ENCODE assay signal across 8 mouse cellular contexts in the genomic region with DNA sequence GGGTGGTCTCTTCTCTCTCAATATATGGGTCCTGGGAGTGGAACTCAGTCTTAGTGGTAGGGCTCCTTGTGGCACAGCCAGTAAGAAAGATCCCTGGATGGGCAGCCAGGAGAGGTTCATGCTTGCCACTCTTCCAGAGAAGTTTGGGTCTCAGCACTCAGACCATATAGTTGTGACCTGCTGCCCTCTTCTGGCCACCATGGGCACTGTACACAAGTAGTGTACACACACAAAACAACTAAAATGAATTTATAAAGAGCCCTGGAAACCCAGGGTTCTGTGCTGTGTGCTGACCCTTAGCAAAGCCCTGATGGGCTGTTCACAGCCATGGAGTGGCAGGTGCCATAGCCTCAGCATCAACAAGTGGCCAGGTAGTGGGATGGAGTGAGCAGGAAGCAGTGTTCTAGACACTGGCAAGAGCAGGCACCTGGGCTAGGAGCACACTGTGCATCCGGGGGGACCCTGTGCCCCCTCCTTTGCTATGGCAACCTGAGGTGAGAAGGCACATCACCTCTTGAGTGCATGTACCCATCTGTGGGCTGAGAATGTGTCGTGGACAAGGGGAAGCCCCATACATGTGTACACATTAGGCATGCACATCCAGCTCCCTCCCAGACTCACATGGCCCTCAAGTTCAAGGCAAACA. TPM values are rescaled to one million over a fixed set of nuclear protein-coding genes. Genes with fewer than 3 reads are reported as not detected.
A peak's percentile ranks its signal among the peaks of the same experiment; 100 is the strongest.
DNase-seq lines count a peak whose midpoint lies in the region; ATAC-seq and TF ChIP-seq lines count a peak whose summit lies in the region.

No protein-coding gene starts in this region.

- no peak overlapping the region for H3K4me2 ChIP-seq in midbrain, embryonic 16.5 days (ENCODE audit: low read length)

- H3K9ac ChIP-seq in midbrain, embryonic 16.5 days (ENCODE audit: low read depth, low read length), result no peak overlapping the region

- TF ChIP-seq CTCF in bone marrow, adult 2 months (IDR thresholded peaks at IDR 0.05; ENCODE audit: control insufficient read depth, insufficient read depth, low read length), result peak; percentile 80

- H3K9me3 ChIP-seq in midbrain, embryonic 10.5 days (replicated peaks), result no peaks in the 10 kb centered on the region
- no peaks in the 10 kb centered on the region for H3K9me3 ChIP-seq in midbrain, embryonic 16.5 days (replicated peaks; ENCODE audit: control insufficient read depth, low read length, poor library complexity, severe bottlenecking)

- no peak overlapping the region for H3K27ac ChIP-seq in midbrain, embryonic 10.5 days (replicated peaks)
- H3K27ac ChIP-seq in midbrain, embryonic 16.5 days (ENCODE audit: low read length), result no peak overlapping the region
- H3K27ac ChIP-seq in bone marrow, adult 2 months (ENCODE audit: control insufficient read depth, insufficient read depth, low read depth, low read length, poor library complexity), result no peak overlapping the region

- DNase-seq in cerebellum, postnatal 10 days, result peak; percentile 80 to 81
- peak; percentile 58 for DNase-seq in midbrain, embryonic 10.5 days (ENCODE audit: low spot score)
- peak; percentile 57 to 69 for DNase-seq in heart, postnatal 36 days
- DNase-seq in thymus, postnatal 25 days, result peak; percentile 69

- no peak for TF ChIP-seq POLR2A in bone marrow, adult 2 months (IDR thresholded peaks at IDR 0.05; ENCODE audit: borderline replicate concordance, control insufficient read depth, low read depth, low read length)

- H3K27me3 ChIP-seq in midbrain, embryonic 10.5 days (ENCODE audit: low read depth, poor library complexity, severe bottlenecking), result no peaks in the 10 kb centered on the region
- no peaks in the 10 kb centered on the region for H3K27me3 ChIP-seq in midbrain, embryonic 16.5 days (ENCODE audit: control insufficient read depth, insufficient read depth, low read depth, low read length)

- intact Hi-C loops in heart, postnatal 36 days (cut with DNase I), result loop anchor here (1.0 to 2.0 kb wide), 2 partner anchors 19 to 53 kb away; partner anchors contain the start of gene Pkn3

- H3K4me1 ChIP-seq in midbrain, embryonic 10.5 days, result peaks cover 34% of the 10 kb centered on the region
- H3K4me1 ChIP-seq in midbrain, embryonic 16.5 days (ENCODE audit: control insufficient read depth, insufficient read depth, low read length), result peaks cover 12% of the 10 kb centered on the region
- H3K4me1 ChIP-seq in bone marrow, adult 2 months (ENCODE audit: control insufficient read depth, insufficient read depth, low read length), result no peaks in the 10 kb centered on the region; the same call in 1 of the 2 replicates

- H3K4me3 ChIP-seq in midbrain, embryonic 10.5 days, result no peak overlapping the region
- no peak overlapping the region for H3K4me3 ChIP-seq in midbrain, embryonic 16.5 days (ENCODE audit: low read depth, low read length)
- no peak overlapping the region for H3K4me3 ChIP-seq in bone marrow, adult 2 months (replicated peaks; ENCODE audit: control insufficient read depth, low read depth, low read length)

- H3K36me3 ChIP-seq in midbrain, embryonic 10.5 days, result peaks cover 36% of the 10 kb centered on the region
- H3K36me3 ChIP-seq in midbrain, embryonic 16.5 days (ENCODE audit: control insufficient read depth, insufficient read depth, low read length), result peaks cover 8% of the 10 kb centered on the region; the same call in 1 of the 2 replicates

- WGBS in midbrain, embryonic 10.5 days, result 78% methylated on average over 2 of the region's 2 CpGs
- WGBS in midbrain, embryonic 16.5 days, result 85% methylated on average over 2 of the region's 2 CpGs
- 69% methylated on average over 2 of the region's 2 CpGs for WGBS in bone marrow, adult 2 months

- no peak for ATAC-seq in cerebellum, adult (ENCODE audit: insufficient number of reproducible peaks, low FRiP score, low TSS enrichment)
- no peak for ATAC-seq in midbrain, embryonic 16.5 days
- 0 out of 2 replicates have a peak, but pooled peaks have one; percentile 31 for ATAC-seq in megakaryocyte, adult 5-6 weeks (ENCODE audit: poor library complexity, severe bottlenecking)

RNA-seq across cellular contexts. Expression of gene Zdhhc12, which starts 2.6 kb away (rescaled TPM):
- polyA plus RNA-seq in midbrain, embryonic 10.5 days (2016; fragmentation: Nextera tagmentation; extraction: Ambion mirVana), result 36.8 and 41.9 TPM in 2 replicates
- polyA plus RNA-seq in midbrain, embryonic 16.5 days (2015; fragmentation: Nextera tagmentation; extraction: Ambion mirVana), result 21.1 and 26.9 TPM in 2 replicates
- 7.0 and 17.4 TPM in 2 replicates for polyA plus RNA-seq in bone marrow, adult 2 months (2011; ENCODE audit: insufficient read depth, insufficient read length, low replicate concordance, missing spikeins)
- total RNA-seq in heart, postnatal 36 days (2021), result 1 to 10 TPM; 4.1 to 4.7 TPM
- 20.3 and 24.6 TPM in 2 replicates for total RNA-seq in megakaryocyte, adult 5-6 weeks (2015)
- total RNA-seq in megakaryocyte, adult 5-6 weeks (2017), result 8.2 and 10.7 TPM in 2 replicates

RNA-seq across cellular contexts. Expression of gene Pkn3, which starts 18.5 kb away (rescaled TPM):
- 12.1 and 13.5 TPM in 2 replicates for polyA plus RNA-seq in midbrain, embryonic 10.5 days (2016; fragmentation: Nextera tagmentation; extraction: Ambion mirVana)
- polyA plus RNA-seq in midbrain, embryonic 16.5 days (2015; fragmentation: Nextera tagmentation; extraction: Ambion mirVana), result 1.5 and 2.1 TPM in 2 replicates
- polyA plus RNA-seq in bone marrow, adult 2 months (2011; ENCODE audit: insufficient read depth, insufficient read length, low replicate concordance, missing spikeins), result 5.0 and 8.1 TPM in 2 replicates
- 10 to 100 TPM in 1 of 2 experiments, 1 to 10 TPM in 1; 8.3 to 11.5 TPM for total RNA-seq in heart, postnatal 36 days (2021)
- total RNA-seq in megakaryocyte, adult 5-6 weeks (2015), result 3.0 and 4.8 TPM in 2 replicates
- total RNA-seq in megakaryocyte, adult 5-6 weeks (2017), result 7.0 and 9.1 TPM in 2 replicates

RNA-seq across cellular contexts. Expression of gene Zer1, which starts 28.4 kb away (rescaled TPM):
- 6.0 and 8.3 TPM in 2 replicates for polyA plus RNA-seq in midbrain, embryonic 10.5 days (2016; fragmentation: Nextera tagmentation; extraction: Ambion mirVana)
- polyA plus RNA-seq in midbrain, embryonic 16.5 days (2015; fragmentation: Nextera tagmentation; extraction: Ambion mirVana), result 13.1 and 13.5 TPM in 2 replicates
- 12.3 and 24.8 TPM in 2 replicates for polyA plus RNA-seq in bone marrow, adult 2 months (2011; ENCODE audit: insufficient read depth, insufficient read length, low replicate concordance, missing spikeins)
- total RNA-seq in heart, postnatal 36 days (2021), result 10 to 100 TPM; 24.3 to 27.3 TPM
- total RNA-seq in megakaryocyte, adult 5-6 weeks (2015), result 10.1 and 11.7 TPM in 2 replicates
- 8.7 and 10.7 TPM in 2 replicates for total RNA-seq in megakaryocyte, adult 5-6 weeks (2017)

RNA-seq across cellular contexts. Expression of gene Tbc1d13, which starts 37.5 kb away (rescaled TPM):
- 6.0 and 6.3 TPM in 2 replicates for polyA plus RNA-seq in midbrain, embryonic 10.5 days (2016; fragmentation: Nextera tagmentation; extraction: Ambion mirVana)
- 11.8 and 14.3 TPM in 2 replicates for polyA plus RNA-seq in midbrain, embryonic 16.5 days (2015; fragmentation: Nextera tagmentation; extraction: Ambion mirVana)
- polyA plus RNA-seq in bone marrow, adult 2 months (2011; ENCODE audit: insufficient read depth, insufficient read length, low replicate concordance, missing spikeins), result 17.1 and 27.3 TPM in 2 replicates
- 10 to 100 TPM; 17.5 to 18.0 TPM for total RNA-seq in heart, postnatal 36 days (2021)
- 21.2 and 25.8 TPM in 2 replicates for total RNA-seq in megakaryocyte, adult 5-6 weeks (2015)
- total RNA-seq in megakaryocyte, adult 5-6 weeks (2017), result 36.5 and 50.0 TPM in 2 replicates

RNA-seq across cellular contexts. Expression of gene Set, which starts 38.8 kb away (rescaled TPM):
- 777 and 858 TPM in 2 replicates for polyA plus RNA-seq in midbrain, embryonic 10.5 days (2016; fragmentation: Nextera tagmentation; extraction: Ambion mirVana)
- 314 and 357 TPM in 2 replicates for polyA plus RNA-seq in midbrain, embryonic 16.5 days (2015; fragmentation: Nextera tagmentation; extraction: Ambion mirVana)
- polyA plus RNA-seq in bone marrow, adult 2 months (2011; ENCODE audit: insufficient read depth, insufficient read length, low replicate concordance, missing spikeins), result 140 and 230 TPM in 2 replicates
- total RNA-seq in heart, postnatal 36 days (2021), result 100 to 1,000 TPM in 1 of 2 experiments, 10 to 100 TPM in 1; 87.1 to 103 TPM
- total RNA-seq in megakaryocyte, adult 5-6 weeks (2015), result 160 and 167 TPM in 2 replicates
- total RNA-seq in megakaryocyte, adult 5-6 weeks (2017), result 634 and 647 TPM in 2 replicates
